Mouse (Mus musculus): Measurements from ENCODE around the gene Ttll11.

The Ttll11 gene

DNA sequence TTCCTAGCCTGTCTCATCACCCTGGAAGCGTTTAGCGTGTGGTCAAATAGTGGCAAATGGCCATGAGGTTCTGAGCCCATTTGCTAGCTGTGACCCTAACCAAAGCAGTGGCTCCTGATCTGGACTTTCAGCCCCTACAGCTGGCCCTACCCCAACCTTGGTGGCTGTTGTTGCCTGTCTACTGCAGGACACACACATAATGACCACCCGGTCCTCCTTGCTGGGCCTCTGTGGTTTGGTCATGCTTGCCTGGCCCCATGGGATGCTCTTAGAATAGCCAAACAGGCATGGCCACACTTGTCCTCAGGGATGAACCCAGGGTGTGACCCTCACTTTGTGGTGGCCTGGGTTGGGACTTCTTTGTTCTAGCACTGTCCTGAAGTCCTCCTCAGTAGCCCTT, 80.0 kb downstream of the Ttll11 start:
- DNase-seq (ENCODE audit: low spot score in 2 of 2): no peak

DNA sequence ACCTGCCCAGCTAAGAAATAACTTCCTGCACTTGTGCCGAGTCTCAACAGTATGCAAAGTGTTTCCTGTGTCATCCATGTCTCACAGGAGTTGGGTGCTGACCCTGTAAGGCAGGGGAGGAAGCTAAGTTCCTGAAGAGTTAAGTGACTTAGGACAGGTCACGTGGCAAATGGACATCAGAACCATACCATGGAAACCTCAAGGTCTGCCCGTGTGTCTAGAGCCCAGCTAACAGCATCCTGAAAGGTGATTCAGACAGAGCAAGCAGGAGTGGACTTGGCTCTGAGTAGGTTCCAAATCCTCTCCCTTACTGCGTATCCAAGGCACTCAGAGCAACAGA, 80.6 kb downstream of the Ttll11 start:
- DNase-seq (ENCODE audit: low spot score in 2 of 2): no peak

DNA sequence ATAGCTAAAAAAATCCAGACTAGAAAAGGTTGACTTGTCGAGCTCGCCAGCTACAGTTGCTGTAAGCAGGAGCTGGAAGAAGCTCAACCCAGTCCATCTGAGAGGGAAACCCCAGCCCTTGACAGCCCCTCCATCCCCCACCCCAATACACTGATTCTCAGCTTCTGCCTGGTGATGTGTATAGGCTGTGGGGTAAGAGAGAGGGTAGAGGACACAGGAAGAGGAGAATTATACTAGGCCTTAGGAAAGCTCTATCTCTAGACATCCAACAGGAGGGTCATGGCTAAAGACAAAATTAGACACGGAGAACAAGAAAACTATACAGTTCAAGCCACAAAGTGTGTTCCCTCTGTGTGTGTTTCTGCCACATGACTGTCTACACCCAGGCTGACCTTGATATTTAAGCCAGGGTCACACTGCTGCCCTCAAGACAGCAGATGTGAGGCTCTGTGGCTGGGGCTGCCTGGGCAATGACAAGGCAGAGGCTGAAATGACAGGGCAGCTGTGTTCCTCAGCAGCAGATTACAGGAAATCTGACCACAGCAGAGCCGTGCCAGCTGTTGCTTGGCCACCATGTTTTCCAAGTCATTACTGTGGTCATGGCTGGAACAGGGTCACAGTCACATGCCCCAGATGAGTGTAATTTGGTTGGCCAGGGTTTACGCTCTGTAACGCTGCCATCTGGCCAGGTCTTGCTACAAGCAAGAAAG, 81.1 kb downstream of the Ttll11 start:
- no peak for DNase-seq (ENCODE audit: low spot score in 2 of 2)

DNA sequence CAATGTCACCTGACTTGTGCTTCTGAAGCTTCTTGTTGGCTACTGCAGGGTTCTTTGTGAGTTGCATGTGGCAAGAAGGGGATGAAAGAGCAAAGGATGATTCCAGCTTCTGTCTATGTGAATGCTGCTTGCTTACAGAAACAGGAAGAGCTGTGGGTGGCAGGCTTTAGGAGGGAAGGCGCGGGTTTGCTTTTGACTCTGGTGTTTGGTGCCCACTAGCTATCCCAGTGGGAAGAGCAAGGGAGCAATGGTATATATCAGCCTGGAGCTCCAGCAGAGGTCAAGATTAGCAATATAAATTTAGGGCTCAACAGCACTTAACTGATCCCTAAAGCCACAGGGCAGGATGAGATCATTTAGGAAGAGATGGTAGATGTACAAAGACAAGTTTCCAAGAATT, 82.6 kb downstream of the Ttll11 start:
- no peak for DNase-seq (ENCODE audit: low spot score in 2 of 2)

DNA sequence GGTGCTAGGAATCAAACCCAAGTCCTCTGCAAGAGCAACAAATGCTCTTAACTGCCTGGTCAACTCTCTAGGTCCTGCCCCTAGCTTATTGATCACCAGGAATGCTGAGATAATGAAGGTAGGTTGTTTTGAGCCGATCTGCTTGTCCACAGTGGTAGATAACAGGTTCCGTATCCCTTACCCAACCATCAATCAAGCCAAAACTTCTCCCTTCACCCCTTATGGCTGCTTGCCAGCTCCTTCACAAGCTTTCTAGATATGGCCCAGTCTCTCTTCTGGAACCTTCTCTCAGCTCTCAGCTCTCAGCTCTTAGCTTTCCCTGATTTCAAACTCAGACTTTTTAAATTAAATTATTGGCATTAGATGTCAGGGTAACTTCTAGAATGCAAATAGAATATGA, 85.2 kb downstream of the Ttll11 start:
- DNase-seq (ENCODE audit: low spot score in 2 of 2): no peak

DNA sequence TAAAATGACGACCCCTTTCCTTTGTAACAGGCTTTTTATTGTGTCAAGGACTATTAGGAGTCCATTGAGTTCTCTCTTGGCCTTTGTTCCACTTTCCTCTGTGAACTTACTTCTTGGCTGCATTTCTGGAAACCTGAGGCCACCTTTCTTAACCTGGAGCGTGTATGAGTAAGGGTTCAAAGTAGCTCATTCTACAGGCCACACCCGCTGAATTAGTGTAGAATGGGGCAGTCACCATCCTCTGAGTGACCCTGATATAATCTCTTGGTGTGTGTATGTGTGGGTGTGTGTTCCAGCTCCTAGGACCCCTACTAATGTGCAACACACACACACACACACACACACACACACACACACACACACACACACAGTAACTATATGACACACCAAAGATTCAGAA, 89.1 kb downstream of the Ttll11 start:
- DNase-seq (ENCODE audit: low spot score in 2 of 2): no peak

DNA sequence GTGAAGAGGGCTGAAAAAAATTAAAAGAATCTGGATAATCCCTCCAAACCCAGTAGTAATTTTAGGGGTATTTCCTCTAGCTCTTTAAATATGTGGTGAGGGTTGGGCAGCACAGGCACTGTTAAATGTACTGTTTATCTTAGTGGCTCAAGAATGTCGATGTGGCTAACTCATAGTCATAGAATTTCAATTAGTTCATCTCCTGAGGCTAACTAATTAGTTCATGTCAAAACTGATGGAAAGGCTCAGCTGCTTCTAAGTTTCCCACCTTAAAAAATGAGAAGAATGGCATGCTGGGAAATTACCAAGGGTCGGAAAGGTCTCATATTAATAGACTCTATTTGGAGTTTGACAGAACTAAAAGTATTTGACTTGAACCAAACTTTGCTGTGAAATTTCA, 89.9 kb downstream of the Ttll11 start:
- no peak for DNase-seq (ENCODE audit: low spot score in 2 of 2)

DNA sequence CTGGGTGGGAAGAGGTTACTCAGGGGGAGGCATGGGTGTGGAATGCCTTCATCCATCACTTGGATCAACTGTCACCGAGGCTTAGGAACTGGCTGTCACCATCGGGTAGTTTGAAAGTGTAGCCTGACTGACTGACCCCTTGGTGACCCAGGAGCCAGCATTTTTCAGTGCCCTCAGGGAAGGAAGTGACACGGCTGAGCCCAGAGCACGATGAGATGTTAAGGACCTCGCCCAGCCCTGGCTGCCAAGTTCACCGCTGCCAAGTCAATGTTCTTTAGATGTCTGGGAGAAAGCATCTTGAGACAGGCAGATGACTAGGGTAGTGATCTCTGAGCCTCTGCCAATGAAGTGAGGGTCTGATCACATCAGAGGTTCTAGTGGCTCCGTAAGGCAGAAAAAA, 95.4 kb downstream of the Ttll11 start:
- no peak for DNase-seq (ENCODE audit: low spot score in 2 of 2)

DNA sequence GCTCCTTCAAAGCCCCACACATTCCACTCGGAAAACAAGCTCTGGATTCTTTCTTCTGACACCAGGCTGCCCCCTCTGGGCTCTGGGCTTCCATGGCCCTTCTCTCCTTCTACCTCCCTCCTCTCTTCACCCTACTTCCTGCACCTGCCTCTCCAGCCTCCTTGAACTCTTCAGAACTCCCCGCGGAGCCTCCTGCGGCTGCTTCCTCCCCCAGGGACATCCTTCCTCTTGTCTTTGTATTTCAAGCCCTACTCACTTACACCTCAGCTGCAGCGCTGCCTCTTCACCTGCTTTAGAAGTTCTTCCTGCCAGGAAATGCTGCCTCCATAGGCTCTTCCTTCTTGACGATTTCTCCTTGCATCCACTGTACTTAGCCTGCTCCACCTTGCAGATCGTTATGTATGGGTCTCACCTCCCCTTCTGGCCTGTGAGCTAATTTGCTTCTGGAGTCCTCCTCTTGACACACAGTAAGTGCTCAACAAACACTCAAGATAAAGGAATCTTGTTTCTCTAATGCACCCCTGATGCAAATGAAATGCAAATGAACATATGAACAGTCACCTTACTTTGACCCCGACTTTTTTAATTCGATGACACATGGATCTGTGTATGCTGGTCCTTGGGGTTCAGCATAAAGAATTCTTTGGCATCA, 97.3 kb downstream of the Ttll11 start:
- no peak for DNase-seq (ENCODE audit: low spot score in 2 of 2)

DNA sequence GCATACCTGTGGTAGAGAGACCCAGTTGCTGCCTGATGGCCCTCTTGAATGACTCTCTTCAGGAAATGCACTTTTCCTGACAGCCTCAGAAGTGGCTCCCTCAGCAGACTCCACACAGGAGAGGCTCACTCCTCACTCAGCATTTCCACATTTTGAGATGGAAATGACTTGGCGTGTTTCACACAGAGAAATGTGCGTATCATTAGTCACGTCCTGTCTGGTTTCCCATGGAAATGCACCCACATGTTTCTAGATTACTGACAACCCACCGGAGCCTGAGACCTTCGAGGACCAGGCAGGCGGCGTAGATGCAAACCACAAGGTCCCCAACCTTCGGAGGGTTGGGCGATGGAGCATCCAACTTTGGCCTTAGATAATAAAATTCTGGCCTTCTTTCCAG, 97.8 kb downstream of the Ttll11 start:
- no peak for DNase-seq (ENCODE audit: low spot score in 2 of 2)

DNA sequence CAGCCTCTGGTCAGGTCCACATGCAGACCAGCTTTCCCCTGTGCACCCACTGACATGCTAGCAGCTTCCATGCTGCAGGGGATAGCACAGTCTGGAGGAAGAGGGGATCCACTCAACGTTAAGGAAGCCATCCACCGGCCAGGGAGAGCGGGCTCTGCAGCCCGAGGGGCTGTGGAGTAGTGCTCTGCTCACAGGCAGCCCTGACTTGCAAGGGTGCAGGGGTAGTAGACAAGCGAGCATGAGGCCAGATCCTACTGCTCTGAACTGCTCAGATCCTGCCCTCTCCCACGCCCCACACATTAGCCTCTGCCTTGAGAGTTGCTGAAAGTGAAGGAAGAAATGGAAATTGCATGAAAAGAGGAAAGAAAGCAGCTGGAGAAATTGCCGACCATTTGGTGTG, 99.4 kb downstream of the Ttll11 start:
- no peak for DNase-seq (ENCODE audit: low spot score in 2 of 2)

DNA sequence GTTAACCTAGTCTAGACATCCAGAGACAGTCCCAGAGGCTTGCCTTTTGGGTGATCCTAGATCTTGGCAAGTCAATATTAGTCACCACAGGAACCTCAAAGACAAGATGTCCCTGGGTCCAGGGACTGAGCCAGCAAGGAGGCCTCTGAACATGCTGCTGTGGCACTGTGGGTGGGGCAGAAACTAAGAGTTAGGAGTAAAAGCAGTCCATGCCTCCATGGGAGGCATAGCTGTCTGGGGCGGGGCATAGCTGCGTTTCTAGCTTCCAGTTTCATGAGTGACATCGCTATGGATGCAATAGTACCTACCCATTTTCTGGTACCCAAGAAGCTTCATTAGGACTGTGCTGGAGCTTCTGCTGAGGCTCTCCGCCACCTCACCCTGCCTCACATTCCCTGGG, 99.8 kb downstream of the Ttll11 start:
- DNase-seq (ENCODE audit: low spot score in 2 of 2): no peak

DNA sequence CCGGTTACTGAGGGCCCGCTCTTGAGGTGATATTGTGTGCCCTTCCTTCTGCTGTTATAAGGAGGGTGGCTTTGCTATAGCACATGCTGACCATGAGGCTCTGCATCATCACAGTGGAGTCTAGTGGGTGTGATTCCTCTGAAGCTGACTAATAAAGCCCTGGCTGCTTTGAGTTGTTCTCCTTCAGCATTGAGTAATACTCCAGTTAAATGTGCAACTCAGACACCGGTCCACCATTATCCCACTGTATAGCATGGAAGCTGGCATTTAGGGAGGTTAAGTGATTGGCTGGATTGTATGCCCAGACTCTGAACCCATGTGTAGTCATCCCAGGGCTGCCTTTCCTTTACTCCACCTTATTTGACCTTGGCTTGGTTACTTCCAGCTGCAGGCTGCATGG, 101.2 kb downstream of the Ttll11 start:
- DNase-seq (ENCODE audit: low spot score in 2 of 2): no peak

DNA sequence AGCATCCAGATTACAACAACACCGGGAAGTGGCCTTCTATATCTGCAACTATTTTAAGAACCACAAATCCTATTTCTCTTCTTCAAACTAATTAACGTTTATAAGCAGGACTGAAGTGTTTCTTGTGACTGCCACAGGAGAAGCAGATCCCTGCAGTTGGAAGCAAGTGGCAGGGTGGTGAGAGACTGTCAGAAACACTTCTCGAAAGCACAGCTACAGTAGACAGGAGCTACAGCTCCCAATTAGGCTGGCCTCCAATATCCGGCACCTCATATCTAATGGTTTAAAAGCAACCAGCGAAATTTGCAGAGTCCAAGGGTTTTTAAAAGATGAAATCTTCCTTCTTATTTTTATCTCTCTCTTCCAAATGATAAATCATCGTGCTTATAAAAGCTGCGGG, 104.1 kb downstream of the Ttll11 start:
- DNase-seq (ENCODE audit: low spot score in 2 of 2): no peak

DNA sequence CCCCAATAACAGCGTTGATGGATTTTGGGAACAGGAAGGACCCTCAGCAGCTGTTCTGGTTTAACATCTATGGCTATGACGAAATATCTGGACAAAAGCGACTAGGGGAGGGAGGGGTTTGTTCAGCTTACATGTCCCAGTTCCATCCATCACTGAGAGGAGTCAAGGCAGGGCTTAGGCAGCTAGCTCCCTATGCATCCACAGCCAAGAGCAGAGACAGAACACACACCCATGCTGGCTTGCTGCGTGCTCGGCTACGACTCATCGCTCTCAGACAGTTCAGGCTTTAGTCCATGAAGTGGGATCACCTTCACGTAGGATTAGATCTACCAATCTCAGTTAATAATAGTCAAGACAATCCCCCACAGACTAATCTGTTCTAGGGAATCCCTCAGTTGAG, 105.3 kb downstream of the Ttll11 start:
- DNase-seq (ENCODE audit: low spot score in 2 of 2): no peak

DNA sequence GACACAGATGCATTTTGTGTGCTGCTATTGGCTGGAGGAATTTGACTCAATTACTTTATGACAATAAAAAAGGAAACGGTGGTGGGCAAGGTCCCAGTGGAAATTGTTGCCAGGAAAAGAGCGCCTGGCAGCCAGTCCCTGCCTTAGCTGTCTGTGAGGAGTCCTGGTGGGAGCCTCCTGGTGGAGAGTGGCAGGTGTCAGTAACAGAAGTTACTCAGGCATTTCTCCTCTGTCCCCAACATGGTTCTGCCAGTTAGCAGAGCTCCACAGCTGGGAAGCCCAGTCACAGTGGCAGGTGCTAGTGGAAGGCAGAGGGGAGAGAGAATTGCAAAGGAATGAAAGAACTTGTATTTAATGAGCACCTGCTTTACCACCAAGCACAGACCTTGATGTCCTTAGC, 110.5 kb downstream of the Ttll11 start:
- no peak for DNase-seq (ENCODE audit: low spot score in 2 of 2)

DNA sequence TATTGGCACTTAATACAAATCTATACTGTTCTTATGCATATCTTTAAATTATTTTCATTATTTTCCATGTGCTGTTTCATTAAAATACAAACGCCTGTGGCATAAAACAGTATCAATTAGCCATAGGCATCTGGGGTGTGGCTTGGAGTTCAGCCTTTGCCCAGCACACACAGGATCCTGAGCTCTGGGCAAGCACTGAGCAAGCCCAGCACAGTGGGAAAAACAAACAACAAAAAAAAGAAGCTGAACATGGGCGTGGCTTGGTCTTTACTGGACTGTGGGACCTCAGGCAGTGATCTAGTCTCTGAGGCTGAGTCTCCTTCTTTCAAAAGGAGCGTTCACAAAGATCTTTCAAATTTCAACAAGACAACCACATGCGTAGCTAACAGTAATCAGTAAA, 116.4 kb downstream of the Ttll11 start:
- DNase-seq (ENCODE audit: low spot score in 2 of 2): no peak

DNA sequence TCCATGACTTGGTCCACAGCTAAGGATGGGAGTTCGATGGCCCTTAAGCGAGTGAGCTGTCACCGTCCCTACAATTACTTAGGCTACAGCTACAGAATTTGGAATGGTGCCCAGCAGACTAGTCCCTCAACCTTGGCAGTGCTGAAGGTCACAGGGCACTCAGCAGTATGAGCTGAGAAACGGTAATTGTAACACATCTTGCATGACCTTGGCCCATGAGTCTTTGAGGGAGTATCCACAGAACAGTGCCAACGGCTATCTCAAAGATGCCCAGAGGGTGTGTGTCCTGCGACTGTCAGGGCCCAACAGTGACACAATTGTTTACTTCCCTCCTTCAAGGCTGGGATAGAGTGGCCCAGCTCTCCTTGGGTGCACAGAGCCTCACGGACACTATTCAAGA, 118.5 kb downstream of the Ttll11 start:
- no peak for DNase-seq (ENCODE audit: low spot score in 2 of 2)

DNA sequence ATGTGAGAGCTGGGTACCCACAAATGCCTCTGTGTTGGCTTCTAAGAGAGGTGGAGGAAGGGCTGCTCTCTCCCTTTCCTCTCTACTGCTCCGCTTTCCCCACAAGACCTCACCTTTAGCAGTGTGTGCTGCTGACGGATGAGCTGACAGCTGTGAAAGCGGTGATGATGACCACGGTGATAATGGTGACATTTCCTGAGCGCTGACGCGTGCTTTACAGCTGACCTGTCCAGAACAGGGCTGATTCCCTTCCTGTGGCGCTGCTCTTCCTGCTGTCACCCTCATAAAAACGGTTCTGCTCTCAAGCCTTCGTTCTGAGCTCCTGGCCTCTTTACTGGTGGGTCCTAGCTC, 119.3 kb downstream of the Ttll11 start:
- no peak for DNase-seq (ENCODE audit: low spot score in 2 of 2)

DNA sequence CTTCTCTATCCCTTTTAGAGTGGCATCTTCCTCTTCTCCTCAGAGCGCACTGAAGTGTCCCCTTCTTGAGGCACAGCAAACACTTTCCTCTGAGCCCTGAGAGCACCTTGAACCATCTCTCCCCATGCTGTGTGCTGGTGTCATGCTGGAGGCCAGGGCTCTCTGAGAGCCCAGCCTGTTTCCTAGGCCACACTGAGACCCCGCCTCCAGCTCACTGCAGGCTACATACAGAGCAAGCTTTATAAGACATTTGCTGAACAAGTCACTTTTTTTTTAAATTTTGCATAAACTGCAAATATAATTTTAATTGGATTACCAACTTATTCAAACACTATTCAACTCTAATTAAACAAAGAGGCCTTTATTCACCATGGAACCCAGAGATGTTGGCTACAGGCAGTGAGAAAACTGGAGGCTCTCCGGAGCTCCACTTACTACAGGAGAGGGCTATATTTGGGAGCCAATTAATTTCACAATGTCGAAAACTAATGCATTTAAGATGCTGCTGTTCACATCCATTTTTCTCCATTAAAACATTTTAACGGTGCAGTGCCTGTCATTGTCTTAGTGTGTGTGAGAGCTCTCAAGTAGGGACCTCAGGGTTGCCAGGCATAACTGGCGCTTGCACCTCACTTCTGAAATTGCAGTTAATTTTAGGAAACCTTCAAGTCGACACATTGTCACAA, 119.9 kb downstream of the Ttll11 start:
- DNase-seq (ENCODE audit: low spot score in 2 of 2): no peak

DNA sequence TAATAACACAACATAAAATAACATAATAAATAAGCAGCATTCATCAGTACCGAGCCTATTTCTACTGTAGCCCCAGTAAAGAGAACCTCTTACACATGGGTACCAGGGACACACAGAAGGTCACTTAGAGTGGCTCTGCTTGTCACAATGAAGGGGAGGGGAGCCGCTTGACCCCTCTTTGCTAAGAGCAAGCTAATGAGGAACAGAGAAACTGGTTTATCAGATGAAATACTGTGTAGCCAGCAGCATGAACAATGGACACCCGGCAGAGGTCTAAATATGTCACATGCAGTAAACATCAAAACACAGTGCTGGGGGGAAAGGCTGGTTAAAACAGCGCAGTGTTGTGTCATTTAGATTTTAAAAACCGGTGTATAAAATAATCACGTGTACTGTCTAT, 121.4 kb downstream of the Ttll11 start:
- no peak for DNase-seq (ENCODE audit: low spot score in 2 of 2)

DNA sequence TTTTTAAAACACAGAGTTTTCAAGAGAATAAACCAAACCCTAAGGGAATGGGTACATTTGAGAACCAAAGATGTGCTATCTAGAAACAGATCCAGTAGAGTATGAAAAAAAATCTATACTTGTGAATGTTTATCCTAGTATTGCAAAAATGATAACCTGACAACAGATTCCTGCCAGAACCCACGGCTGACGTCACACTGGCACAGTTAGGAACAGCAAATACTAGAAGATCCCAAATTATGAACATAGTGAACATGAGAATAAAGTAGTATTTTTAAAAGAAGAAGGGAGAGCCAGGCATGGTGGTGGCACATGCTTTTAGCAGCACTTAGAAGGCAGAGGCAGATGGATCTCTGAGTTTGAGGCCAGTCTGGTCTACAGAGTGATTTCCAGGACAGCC, 122.8 kb downstream of the Ttll11 start:
- DNase-seq (ENCODE audit: low spot score in 2 of 2): no peak

DNA sequence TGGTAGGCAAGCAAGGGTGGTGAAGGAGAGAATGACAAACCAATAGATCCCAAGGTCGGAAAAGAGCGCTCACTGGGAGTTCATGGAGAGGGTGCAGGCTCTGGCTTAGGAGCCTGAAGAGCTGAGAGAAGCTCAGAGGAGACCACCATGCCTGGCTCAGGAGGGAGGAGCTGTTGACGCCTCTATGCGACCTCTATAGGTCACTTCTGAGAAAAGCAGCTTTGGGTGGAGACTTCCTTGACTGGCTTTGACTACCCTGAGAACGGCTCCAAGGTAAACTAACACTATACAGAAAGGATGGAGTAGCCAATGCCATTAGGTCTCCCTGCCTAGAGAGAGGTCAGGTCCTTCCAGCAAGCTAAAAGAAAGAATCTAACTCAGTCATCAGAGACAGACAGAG, 124.8 kb downstream of the Ttll11 start:
- no peak for DNase-seq (ENCODE audit: low spot score in 2 of 2)

DNA sequence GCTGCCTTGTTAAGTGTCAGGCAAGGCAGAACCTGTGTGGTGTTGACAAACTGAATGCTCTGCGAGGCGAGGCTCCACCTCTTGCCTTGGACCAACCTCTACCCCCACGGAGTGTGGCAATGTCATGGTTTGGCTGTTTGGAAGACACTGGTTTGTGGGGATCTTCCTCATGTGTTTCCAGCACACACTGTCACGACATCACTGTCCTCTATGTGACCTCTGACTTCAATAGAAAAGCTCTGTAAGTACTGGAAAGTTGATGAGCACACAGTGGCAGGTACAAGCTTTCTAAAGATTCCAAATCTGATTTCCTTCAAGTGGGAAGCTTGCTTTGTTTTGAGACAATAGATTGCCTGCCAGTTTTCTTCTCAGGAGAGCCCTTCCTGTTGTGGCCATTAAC, 126.7 kb downstream of the Ttll11 start:
- DNase-seq (ENCODE audit: low spot score in 2 of 2): no peak

Measured in urinary bladder, adult 18-20 months (tissue).